Mouse (Mus musculus) frontal cortex, adult (tissue): ENCODE measurements around the gene Iqch.

Experiments
- ATAC-seq: cut with Nextera tagmentation; 2 replicates; pipeline ENCODE4 v1.9.2; 2017; ENCODE audit warnings: mild to moderate bottlenecking, moderate library complexity, mixed read lengths; ENCODE audit not compliant: low TSS enrichment

Gene Iqch

DNA sequence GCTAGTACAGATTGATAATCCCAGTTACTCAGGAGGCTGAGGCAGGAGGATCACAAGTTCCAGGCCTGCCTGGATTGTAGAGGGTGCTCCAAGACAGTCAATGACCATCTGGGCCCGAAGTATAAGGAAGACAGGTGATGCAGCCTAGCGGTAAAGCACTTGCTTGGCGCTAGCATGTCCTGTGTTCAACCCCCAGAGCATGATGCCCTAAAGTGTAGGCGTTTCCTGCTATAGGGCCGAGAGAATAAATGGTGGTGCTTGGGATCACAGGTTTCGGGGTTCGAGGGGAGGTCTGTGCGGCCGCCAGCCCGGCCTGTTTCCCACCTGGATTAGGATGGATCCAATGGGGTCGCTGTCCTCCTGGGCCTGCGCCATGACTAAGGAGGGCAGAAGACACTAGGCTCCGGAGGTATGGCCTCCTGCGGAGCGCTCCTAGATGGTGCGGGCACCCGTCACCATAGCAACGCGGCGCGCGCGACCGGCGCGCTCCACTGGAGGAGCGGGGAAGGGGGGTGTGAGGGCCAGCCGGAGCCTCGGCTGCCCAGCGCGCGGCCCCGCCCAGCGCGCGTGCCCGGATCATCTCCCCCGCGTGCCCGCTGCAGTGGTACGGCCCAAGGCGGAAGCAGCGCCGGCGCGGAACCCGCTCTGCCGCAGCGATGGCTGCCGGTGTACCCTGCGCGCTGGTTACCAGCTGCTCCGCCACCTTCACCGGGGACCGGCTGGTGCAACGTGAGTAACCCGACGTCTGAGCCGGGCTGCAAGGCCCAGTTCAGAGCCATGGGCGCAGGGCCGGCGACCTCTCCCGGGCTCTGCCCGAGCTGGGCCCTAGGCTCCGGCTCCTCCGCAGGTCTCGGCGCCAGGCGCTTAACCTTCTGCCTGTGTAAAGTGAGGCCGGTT lies at the start of gene Iqch, which contains the start of gene Aagab:
Iqch (minus strand) TSS at position 451 of the 897 bp plus-strand sequence.
Aagab (plus strand) TSS at position 618 of the 897 bp plus-strand sequence.
- ATAC-seq = peak; percentile 97

DNA sequence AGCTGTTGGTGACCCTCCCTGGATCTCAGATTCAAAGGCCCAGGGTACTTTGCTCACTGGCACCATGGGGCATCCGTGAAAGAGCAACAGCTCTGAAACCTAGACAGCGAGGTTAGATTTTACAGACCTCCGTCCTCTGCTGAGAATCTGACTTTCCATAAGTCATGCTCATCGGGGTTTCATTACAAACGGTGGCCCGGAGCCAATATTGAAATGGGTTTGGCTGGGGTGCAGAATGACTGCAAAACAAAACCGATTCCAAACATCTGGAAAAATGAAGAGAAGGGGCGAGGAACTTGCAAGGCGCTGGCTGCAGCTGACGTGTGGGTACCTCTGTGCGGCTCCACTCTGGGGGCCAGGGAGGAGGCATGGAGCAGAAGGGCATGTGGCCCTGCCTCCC lies 49.3 kb upstream of the Iqch start:
- ATAC-seq = no peak

GRCm38 (mm10) chr9:63650905-63651304 lies 48.6 kb upstream of the Iqch start:
- no peak for ATAC-seq

DNA sequence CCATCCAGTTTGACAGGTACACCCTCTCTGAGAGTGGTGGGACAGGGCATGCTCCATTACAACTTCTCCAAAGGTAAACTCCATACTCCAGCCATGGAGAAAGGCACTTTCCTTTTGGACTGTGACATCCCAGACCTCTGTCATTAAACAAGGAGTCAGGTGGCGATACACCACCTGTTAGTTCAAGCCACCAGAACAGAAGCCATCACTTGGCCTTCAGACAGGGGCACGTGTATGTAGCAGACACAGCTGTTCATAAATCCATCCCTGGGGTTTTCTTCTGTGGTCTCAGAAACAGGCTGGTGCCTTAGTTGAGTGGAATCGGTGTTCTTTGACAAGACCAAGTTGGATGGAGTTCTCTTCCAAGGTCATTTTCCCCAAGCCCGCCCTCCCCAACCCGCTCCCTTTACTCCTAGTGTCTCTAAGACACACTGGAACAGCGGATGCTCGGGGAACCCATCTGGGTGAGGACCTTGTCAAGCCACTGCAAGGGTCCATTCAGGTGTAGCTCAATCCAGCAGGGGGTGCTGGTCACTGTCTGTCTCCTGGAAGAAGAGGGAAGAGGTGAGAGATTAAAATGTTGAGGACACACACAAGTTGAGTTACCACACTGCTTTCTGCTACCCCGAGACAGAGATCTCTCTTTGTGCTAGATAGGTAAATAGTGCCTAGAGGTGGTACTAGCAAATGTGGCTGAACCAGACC lies 47.7 kb upstream of the Iqch start:
- no peak for ATAC-seq

GRCm38 (mm10) chr9:63648520-63648918 lies 46.2 kb upstream of the Iqch start:
- ATAC-seq = peak; percentile 27

DNA sequence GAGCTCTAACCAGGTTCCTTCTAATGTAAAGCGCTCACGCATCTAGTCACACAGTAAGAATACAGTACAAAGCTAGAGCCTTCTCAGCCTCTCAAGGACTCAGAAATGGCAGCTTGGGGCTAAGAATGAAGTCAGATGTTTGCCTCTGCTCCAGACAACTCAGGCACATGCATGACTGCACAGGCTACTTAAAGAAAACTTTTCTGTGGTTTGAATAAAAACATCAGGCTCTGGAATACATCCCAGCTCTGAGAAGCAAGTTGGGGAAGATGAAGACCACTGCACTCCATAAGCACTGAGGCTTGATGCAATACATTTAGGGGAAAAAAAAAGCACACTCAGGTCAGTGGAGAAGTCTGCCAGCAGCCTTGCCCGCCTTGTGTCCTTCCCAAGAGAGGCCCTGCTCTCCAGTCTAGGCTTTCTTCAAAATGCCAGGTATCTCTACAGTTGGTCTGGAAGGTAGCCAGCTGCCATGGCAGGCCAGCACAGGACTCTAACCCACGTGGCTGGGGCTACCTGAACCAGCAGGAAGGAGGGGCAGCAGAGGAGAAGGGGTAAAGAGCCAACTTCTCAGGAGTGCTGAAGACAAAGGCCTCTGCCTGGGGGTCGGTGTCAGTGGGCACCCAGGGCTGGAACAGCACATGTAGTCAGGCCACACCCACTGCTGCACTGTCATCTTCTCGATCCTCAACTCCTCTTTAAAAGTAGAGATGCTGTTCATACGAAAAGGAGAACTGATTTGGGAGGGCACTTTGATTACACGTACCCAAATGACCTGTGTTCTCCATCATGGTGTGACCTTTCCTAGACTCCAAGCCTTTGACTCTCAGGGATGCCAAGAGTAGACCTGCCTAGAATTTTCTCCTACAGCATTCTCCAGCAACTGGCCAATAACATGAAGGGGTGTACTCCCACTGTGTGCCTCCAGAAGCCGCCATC lies 45.6 kb upstream of the Iqch start:
- ATAC-seq = peak; percentile 29; the same call in 1 of the 2 replicates

GRCm38 (mm10) chr9:63645084-63645483 lies 42.8 kb upstream of the Iqch start:
- no peak for ATAC-seq

DNA sequence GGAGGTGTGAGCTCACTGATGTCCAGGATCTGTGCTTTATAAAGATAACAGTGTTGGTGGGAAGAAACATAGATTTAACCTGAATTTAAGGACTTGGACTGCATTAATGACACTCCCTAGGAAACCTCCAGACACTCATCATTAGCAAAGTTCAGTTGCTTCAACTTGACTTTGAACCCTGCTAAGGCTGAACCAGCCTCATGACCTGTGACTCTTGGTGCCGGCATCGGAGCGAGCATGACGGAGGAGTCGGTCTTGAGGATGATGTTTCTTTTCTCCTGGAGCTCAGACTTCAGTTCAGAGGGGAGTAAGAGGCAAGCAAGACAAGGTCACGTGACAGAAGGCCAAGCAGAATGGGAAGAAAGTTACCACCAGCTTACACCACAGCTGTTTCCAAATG lies 41.7 kb upstream of the Iqch start:
- no peak for ATAC-seq

DNA sequence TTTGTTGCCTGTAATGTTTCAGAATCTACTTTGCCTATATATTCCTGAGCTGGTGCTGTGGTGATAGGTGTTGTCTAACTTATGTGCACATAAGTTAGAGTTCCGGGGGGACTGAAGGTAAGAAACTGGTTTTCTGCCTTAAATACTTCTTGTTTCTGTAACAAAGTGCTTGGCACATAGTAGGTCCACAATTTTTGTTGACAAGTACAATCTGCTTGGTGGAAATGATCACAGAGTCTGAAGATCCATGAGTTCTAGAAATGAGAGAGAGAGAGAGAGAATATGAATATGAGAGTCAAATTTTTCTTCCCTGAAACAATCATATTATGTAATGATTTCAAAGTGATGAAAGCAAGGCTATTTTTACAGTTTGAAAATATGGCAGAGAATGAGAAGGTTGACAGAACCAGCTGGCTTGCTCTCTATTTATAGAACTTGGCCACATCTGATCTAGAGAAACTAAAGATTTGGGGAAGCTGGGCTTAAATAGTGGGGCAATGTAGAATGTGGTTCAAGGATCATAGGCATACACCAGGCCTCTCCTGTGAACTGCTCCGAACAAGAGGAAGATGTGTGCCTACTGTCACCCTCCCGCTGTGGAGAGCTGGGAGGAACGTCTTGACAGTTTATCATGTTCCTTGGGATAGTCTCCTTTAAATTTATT lies 39.8 kb upstream of the Iqch start:
- ATAC-seq = peak; percentile 71

GRCm38 (mm10) chr9:63636113-63636512 lies 33.8 kb upstream of the Iqch start:
- peak; percentile 41 for ATAC-seq

GRCm38 (mm10) chr9:63633334-63633733 lies 31.0 kb upstream of the Iqch start:
- no peak for ATAC-seq

GRCm38 (mm10) chr9:63632924-63633323 lies 30.6 kb upstream of the Iqch start:
- ATAC-seq = peak; percentile 88

DNA sequence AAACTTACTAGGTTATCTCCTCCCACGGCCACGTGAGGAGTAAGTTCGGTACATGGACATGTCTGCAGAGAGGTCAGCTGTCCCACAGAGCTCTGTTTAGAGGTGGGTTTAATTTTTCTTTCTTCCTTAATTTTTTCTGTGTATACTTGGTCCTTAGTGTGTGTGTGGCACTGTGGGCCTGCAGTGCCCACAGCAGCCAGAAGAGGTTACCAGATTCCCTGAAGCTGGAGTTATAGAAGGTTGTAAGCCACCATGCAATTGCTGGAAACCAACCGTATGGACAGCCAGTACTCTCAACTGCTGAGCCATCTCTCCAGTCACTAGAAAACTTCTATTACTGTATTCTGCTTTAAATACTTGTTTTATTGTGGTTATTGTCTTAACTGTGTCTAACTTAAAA lies 29.8 kb upstream of the Iqch start:
- no peak for ATAC-seq

- peak; percentile 51 for ATAC-seq
Observed at GRCm38 (mm10) chr9:63625090-63625756, 22.9 kb upstream of the Iqch start.

- peak; percentile 64 for ATAC-seq
Observed at GRCm38 (mm10) chr9:63623895-63624569, 21.7 kb upstream of the Iqch start.

GRCm38 (mm10) chr9:63617967-63618366 lies 15.7 kb upstream of the Iqch start:
- no peak for ATAC-seq

- ATAC-seq = no peak
Observed at GRCm38 (mm10) chr9:63614018-63614985, 12.0 kb upstream of the Iqch start.

GRCm38 (mm10) chr9:63613569-63613968 lies 11.3 kb upstream of the Iqch start:
- ATAC-seq = no peak
